Mouse (Mus musculus): ENCODE data around the gene Robo2. TPM values are rescaled to one million over a fixed set of nuclear protein-coding genes. Genes with fewer than 3 reads are reported as not detected.

Robo2 gene
- total RNA-seq, 2 experiments from 2014 or later, result 138 to 146 TPM

GRCm38 (mm10) chr16:74316150-74316549, 95.5 kb downstream of the Robo2 start:
- DNase-seq (ENCODE audit: extremely low spot score in 1 of 2, low spot score in 2 of 2), result no peak

GRCm38 (mm10) chr16:74313222-74313621, 98.4 kb downstream of the Robo2 start:
- intact Hi-C loops (cut with DNase I), result no loop called here
- TF ChIP-seq CTCF (IDR thresholded peaks at IDR 0.05), result no peak
- H3K4me3 ChIP-seq, result no peak overlapping the region
- H3K27ac ChIP-seq, result no peak overlapping the region
- DNase-seq (ENCODE audit: extremely low spot score in 1 of 2, low spot score in 2 of 2), result no peak

More at GRCm38 (mm10) chr16:74316150-74316549, 95.5 kb downstream of the Robo2 start:
- TF ChIP-seq CTCF (IDR thresholded peaks at IDR 0.05), result no peak
- intact Hi-C loops (cut with DNase I), result no loop called here
- Histone ChIP-seq H3K27ac (no peak overlapping the region), H3K4me3 (no peak overlapping the region)

- TF ChIP-seq CTCF (IDR thresholded peaks at IDR 0.05), result no peak
- no peak for DNase-seq (ENCODE audit: extremely low spot score in 1 of 2, low spot score in 2 of 2)
- H3K27ac ChIP-seq, result no peak overlapping the region
- intact Hi-C loops (cut with DNase I), result no loop called here
- no peak overlapping the region for H3K4me3 ChIP-seq
These were observed 104.1 kb downstream of the Robo2 start for GRCm38 (mm10) chr16:74307543-74307887.

- no peak overlapping the region for H3K4me3 ChIP-seq
- no peak for DNase-seq (ENCODE audit: extremely low spot score in 1 of 2, low spot score in 2 of 2)
- H3K27ac ChIP-seq, result no peak overlapping the region
- no peak for TF ChIP-seq CTCF (IDR thresholded peaks at IDR 0.05)
- intact Hi-C loops (cut with DNase I), result no loop called here
These were observed 104.6 kb downstream of the Robo2 start for GRCm38 (mm10) chr16:74306876-74307542.

- DNase-seq (ENCODE audit: extremely low spot score in 1 of 2, low spot score in 2 of 2), result no peak
- no peak overlapping the region for H3K27ac ChIP-seq
- intact Hi-C loops (cut with DNase I), result no loop called here
- H3K4me3 ChIP-seq, result no peak overlapping the region
- no peak for TF ChIP-seq CTCF (IDR thresholded peaks at IDR 0.05)
These were observed 123.7 kb downstream of the Robo2 start for GRCm38 (mm10) chr16:74287878-74288277.

GRCm38 (mm10) chr16:74282549-74282948, 129.1 kb downstream of the Robo2 start:
- intact Hi-C loops (cut with DNase I), result no loop called here
- Histone ChIP-seq H3K27ac (no peak overlapping the region), H3K4me3 (no peak overlapping the region)
- DNase-seq (ENCODE audit: extremely low spot score in 1 of 2, low spot score in 2 of 2), result no peak
- TF ChIP-seq CTCF (IDR thresholded peaks at IDR 0.05), result no peak

- no peak for DNase-seq (ENCODE audit: extremely low spot score in 1 of 2, low spot score in 2 of 2)
- TF ChIP-seq CTCF (IDR thresholded peaks at IDR 0.05), result no peak
- Histone ChIP-seq H3K27ac (no peak overlapping the region), H3K4me3 (no peak overlapping the region)
- intact Hi-C loops (cut with DNase I), result no loop called here
These were observed 134.6 kb downstream of the Robo2 start for GRCm38 (mm10) chr16:74276855-74277573.

GRCm38 (mm10) chr16:74274596-74274995, 137.0 kb downstream of the Robo2 start:
- no peak for DNase-seq (ENCODE audit: extremely low spot score in 1 of 2, low spot score in 2 of 2)
- TF ChIP-seq CTCF (IDR thresholded peaks at IDR 0.05), result no peak
- Histone ChIP-seq H3K4me3 (no peak overlapping the region), H3K27ac (no peak overlapping the region)
- intact Hi-C loops (cut with DNase I), result no loop called here

- no peak for TF ChIP-seq CTCF (IDR thresholded peaks at IDR 0.05)
- Histone ChIP-seq H3K4me3 (no peak overlapping the region), H3K27ac (no peak overlapping the region)
- DNase-seq (ENCODE audit: extremely low spot score in 1 of 2, low spot score in 2 of 2), result no peak
- intact Hi-C loops (cut with DNase I), result no loop called here
These were observed 138.6 kb downstream of the Robo2 start for GRCm38 (mm10) chr16:74272993-74273392.

- no peak for DNase-seq (ENCODE audit: extremely low spot score in 1 of 2, low spot score in 2 of 2)
- Histone ChIP-seq H3K4me3 (no peak overlapping the region), H3K27ac (no peak overlapping the region)
- intact Hi-C loops (cut with DNase I), result no loop called here
- TF ChIP-seq CTCF (IDR thresholded peaks at IDR 0.05), result no peak
These were observed 153.4 kb downstream of the Robo2 start for GRCm38 (mm10) chr16:74258241-74258640.

- H3K27ac ChIP-seq, result no peak overlapping the region
- intact Hi-C loops (cut with DNase I), result no loop called here
- no peak overlapping the region for H3K4me3 ChIP-seq
- DNase-seq (ENCODE audit: extremely low spot score in 1 of 2, low spot score in 2 of 2), result no peak
- no peak for TF ChIP-seq CTCF (IDR thresholded peaks at IDR 0.05)
These were observed 167.2 kb downstream of the Robo2 start for GRCm38 (mm10) chr16:74244452-74244851.

GRCm38 (mm10) chr16:74241534-74241933, 170.1 kb downstream of the Robo2 start:
- TF ChIP-seq CTCF (IDR thresholded peaks at IDR 0.05), result no peak
- intact Hi-C loops (cut with DNase I), result no loop called here
- no peak for DNase-seq (ENCODE audit: extremely low spot score in 1 of 2, low spot score in 2 of 2)
- Histone ChIP-seq H3K4me3 (no peak overlapping the region), H3K27ac (no peak overlapping the region)

Measured in left cerebral cortex, adult 2 months (tissue).